Mouse (Mus musculus): ENCODE data around the gene Sirt7. TPM values are rescaled to one million over a fixed set of nuclear protein-coding genes. Genes with fewer than 3 reads are reported as not detected.
"Not testable (repeated sequence)": the region's sequence is repeated elsewhere in the genome, so short reads cannot be mapped to it uniquely, and the experiment has no call there.

Sirt7 gene
- polyA plus RNA-seq, 1 experiment from 2014 or later: 48.2 TPM

DNA sequence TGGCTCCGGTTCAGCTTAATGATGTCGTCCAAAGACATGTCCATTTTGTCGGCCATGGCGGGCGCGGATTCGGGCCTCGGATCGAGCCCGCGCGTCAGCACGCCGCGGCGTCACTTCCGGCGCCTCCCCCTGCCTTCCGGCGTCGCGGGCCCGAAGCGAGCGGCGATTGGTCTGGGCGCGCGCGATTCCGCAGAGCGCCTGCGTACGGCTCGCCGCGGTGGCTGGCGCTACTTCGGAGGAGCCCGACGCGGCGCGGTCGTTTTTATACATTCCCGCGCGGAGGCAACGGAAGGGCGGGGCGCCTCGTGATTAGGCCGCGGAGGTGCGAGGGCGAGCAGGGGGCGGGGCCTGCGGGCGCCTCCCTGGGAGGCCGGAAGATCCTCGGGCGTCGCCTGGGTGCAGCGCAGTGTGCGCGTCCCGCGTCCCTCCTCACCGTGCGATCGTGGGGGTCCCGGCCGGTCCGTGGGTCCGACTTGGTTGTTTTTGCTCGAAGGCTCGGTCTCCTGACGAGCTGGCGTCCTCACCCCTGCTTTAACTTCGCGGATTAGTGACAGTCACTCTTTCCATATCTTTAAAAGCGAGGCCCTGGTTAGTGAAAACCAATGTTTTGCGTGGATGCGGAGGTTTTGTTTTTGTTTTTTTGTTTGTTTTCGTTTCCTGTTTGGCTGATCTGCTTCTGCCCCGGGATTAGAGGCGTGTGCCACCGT, 26.6 kb downstream of the Sirt7 start, which contains the start of the genes Alyref and Anapc11:
Alyref (minus strand) TSS at position 83 of the 707 bp plus-strand sequence.
Anapc11 (plus strand) TSS at position 139 of the 707 bp plus-strand sequence.
- Histone ChIP-seq H3K4me3 (peak within 1 kb of the TSS; percentile 100), H3K4me2 (replicated peaks) (peak within 1 kb of the TSS; percentile 99), H3K9me3 (no peaks in the 10 kb centered on the region), H3K4me1 (peaks cover 30% of the 10 kb centered on the region), H3K27ac (replicated peaks) (peak within 1 kb of the TSS; percentile 86), H3K9ac (replicated peaks) (peak within 1 kb of the TSS; percentile 100), H3K36me3 (peaks cover 62% of the 10 kb centered on the region), H3K27me3 (no peaks in the 10 kb centered on the region)
- ATAC-seq (ENCODE audit: low FRiP score, low read depth): peak; percentile 97
- WGBS: under 1% methylated on average over 87 of the region's 88 CpGs

- ATAC-seq (ENCODE audit: low FRiP score, low read depth): peak; percentile 67; the same call in 1 of the 2 replicates
- Histone ChIP-seq H3K9me3 (no peaks in the 10 kb centered on the region), H3K4me3 (peak overlapping the region; percentile 100), H3K27ac (replicated peaks) (peak overlapping the region; percentile 86), H3K27me3 (no peaks in the 10 kb centered on the region), H3K36me3 (peaks cover 62% of the 10 kb centered on the region), H3K9ac (replicated peaks) (peak overlapping the region; percentile 100), H3K4me2 (replicated peaks) (peak overlapping the region; percentile 99), H3K4me1 (peaks cover 30% of the 10 kb centered on the region)
- WGBS: 5% methylated on average over 89 of the region's 99 CpGs
Observed at GRCm38 (mm10) chr11:120597240-120598235, 27.5 kb downstream of the Sirt7 start.

- H3K27ac ChIP-seq (replicated peaks): no peak overlapping the region
- no peak overlapping the region for H3K4me3 ChIP-seq
- WGBS: 95% methylated on average over 6 of the region's 6 CpGs
- H3K27me3 ChIP-seq: no peaks in the 10 kb centered on the region
- H3K4me2 ChIP-seq (replicated peaks): no peak overlapping the region
- H3K4me1 ChIP-seq: 0 out of 2 replicates have a peak, but pooled peaks cover 1% of the 10 kb centered on the region
- peaks cover 4% of the 10 kb centered on the region; the same call in 1 of the 2 replicates for H3K9me3 ChIP-seq
- no peak for ATAC-seq (ENCODE audit: low FRiP score, low read depth)
- H3K36me3 ChIP-seq: peaks cover 96% of the 10 kb centered on the region
- no peak overlapping the region for H3K9ac ChIP-seq (replicated peaks)
Observed at GRCm38 (mm10) chr11:120588531-120588930, 36.5 kb downstream of the Sirt7 start.

DNA sequence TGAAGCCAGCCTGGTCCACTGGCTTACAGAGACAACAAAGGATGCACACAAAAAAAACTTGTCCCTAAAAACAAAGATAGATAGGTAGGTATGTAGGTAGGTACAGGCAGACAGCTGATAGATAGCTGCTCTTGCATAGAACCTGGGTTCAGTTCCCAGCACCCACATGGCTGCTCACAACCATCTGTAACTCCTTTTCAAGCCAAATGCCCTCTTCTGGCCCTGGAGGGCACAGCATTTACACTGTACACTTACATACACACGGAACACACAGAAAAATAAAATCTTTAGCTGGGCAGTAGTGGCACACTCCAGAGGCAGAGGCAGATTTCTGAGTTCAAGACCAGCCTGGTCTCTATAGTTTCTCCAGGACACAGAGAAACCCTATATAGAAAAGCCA, 41.1 kb downstream of the Sirt7 start:
- peaks cover 62% of the 10 kb centered on the region for H3K36me3 ChIP-seq

DNA sequence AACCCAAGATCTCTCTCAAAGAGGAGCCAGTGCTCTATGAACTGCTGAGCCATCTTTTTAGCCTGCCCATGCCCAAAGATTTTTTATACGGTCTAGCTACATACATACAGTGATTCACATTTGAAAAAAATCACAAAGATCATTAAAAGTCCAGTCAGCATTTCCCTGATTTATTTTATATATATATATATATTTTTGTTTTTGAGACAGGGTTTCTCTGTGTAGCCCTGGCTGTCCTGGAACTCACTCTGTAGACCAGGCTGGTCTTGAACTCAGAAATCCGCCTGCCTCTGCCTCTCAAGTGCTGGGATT, 42.1 kb downstream of the Sirt7 start:
- H3K4me2 ChIP-seq (replicated peaks); H3K9me3 ChIP-seq; H3K9ac ChIP-seq (replicated peaks); H3K27ac ChIP-seq (replicated peaks); ATAC-seq (ENCODE audit: low FRiP score, low read depth); H3K4me3 ChIP-seq; H3K27me3 ChIP-seq: not testable (repeated sequence)
- H3K36me3 ChIP-seq: peaks cover 62% of the 10 kb centered on the region
- peaks cover 33% of the 10 kb centered on the region for H3K4me1 ChIP-seq
- 92% methylated on average over 2 of the region's 2 CpGs for WGBS

More for the DNA sequence above, 41.1 kb downstream of the Sirt7 start:
- Histone ChIP-seq H3K4me2 (replicated peaks) (no peak overlapping the region), H3K9ac (replicated peaks) (no peak overlapping the region), H3K4me1 (peaks cover 27% of the 10 kb centered on the region), H3K27me3 (no peaks in the 10 kb centered on the region), H3K27ac (replicated peaks) (no peak overlapping the region), H3K4me3 (no peak overlapping the region), H3K9me3 (peaks cover 4% of the 10 kb centered on the region; the same call in 1 of the 2 replicates)
- WGBS: 97% methylated on average over 1 of the region's 1 CpGs
- no peak for ATAC-seq (ENCODE audit: low FRiP score, low read depth)

DNA sequence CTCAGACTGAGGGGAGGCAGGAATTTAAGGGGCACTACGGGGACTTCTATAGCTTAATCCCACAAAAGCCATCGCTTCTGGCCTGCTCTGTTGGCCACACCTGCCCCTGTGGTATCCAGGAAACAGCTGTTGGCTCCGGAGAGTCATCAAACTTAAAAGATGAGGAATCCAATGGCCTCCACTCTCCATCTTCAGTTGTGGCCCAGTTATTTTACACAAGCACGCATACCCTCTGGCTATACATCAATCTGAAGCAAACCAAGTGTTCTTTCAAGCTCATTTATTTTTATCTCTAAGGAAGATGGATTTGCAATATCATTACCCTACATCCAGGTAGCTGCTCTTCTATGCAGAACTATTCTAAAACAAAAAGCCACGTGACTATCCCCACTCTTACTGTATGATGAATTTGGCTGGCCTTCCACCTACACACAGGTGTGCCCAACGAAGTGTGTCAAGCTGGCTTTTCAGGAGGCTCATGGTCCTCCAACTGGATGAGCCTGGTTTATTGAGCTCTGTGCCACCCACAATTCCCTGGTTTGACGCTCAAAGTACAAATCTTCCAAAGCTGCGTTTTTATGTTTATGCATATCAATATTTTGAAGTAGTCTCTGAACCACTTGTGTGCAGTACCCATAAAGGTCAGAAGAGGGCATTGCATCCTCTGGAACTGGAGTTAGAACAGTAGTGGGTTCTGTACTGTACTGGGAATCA, 42.6 kb downstream of the Sirt7 start:
- Histone ChIP-seq H3K9ac (replicated peaks) (peak overlapping the region; percentile 97), H3K4me1 (peaks cover 33% of the 10 kb centered on the region), H3K27ac (replicated peaks) (peak overlapping the region; percentile 93), H3K27me3 (no peaks in the 10 kb centered on the region), H3K36me3 (peaks cover 62% of the 10 kb centered on the region), H3K4me3 (peak overlapping the region; percentile 92), H3K9me3 (peaks cover 4% of the 10 kb centered on the region; the same call in 1 of the 2 replicates), H3K4me2 (replicated peaks) (peak overlapping the region; percentile 92)
- 74% methylated on average over 8 of the region's 8 CpGs for WGBS
- ATAC-seq (ENCODE audit: low FRiP score, low read depth): 0 out of 2 replicates have a peak, but pooled peaks have one; percentile 2

GRCm38 (mm10) chr11:120581490-120582267, 43.4 kb downstream of the Sirt7 start, which contains the start of gene Arhgdia:
TSS of gene Arhgdia (minus strand) at chr11:120581624.
- Histone ChIP-seq H3K9me3 (peaks cover 4% of the 10 kb centered on the region; the same call in 1 of the 2 replicates), H3K4me3 (peak within 1 kb of the TSS; percentile 92), H3K9ac (replicated peaks) (peak within 1 kb of the TSS; percentile 97), H3K4me1 (peaks cover 33% of the 10 kb centered on the region), H3K4me2 (replicated peaks) (peak within 1 kb of the TSS; percentile 92), H3K36me3 (peaks cover 58% of the 10 kb centered on the region), H3K27ac (replicated peaks) (peak within 1 kb of the TSS; percentile 93), H3K27me3 (no peaks in the 10 kb centered on the region)
- 4% methylated on average over 67 of the region's 75 CpGs for WGBS
- ATAC-seq (ENCODE audit: low FRiP score, low read depth): peak; percentile 72

DNA sequence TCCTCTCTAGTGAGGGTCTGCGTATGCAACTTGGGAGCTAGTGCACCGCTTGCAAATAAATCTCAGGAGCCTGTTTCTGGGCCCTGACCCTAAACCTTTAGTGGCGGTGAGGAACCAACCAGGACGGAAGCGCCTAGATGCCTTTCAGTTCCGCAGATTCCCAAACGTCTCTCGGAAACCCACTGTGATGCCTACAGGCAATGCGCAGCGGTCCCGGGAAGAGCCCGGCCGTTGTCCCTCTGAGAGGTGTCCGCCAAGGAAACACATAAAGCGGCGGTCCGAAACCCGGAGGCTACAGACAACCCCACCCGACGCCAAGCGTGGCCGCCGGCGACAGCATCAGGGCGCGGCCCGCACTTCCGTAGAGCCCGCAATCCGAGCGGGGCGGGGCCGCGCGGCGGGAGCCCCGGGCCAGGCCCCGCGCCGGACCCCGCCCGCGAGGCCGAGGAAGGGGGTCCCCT, 44.1 kb downstream of the Sirt7 start:
- Histone ChIP-seq H3K9ac (replicated peaks) (peak overlapping the region; percentile 97), H3K27ac (replicated peaks) (peak overlapping the region; percentile 93), H3K9me3 (peaks cover 4% of the 10 kb centered on the region; the same call in 1 of the 2 replicates), H3K27me3 (no peaks in the 10 kb centered on the region), H3K36me3 (peaks cover 50% of the 10 kb centered on the region), H3K4me2 (replicated peaks) (peak overlapping the region; percentile 92), H3K4me3 (peak overlapping the region; percentile 92), H3K4me1 (peaks cover 33% of the 10 kb centered on the region)
- under 1% methylated on average over 37 of the region's 44 CpGs for WGBS
- peak; percentile 60 for ATAC-seq (ENCODE audit: low FRiP score, low read depth)

- Histone ChIP-seq H3K4me2 (replicated peaks) (peak overlapping the region; percentile 92), H3K36me3 (peaks cover 43% of the 10 kb centered on the region), H3K27me3 (no peaks in the 10 kb centered on the region), H3K4me3 (peak overlapping the region; percentile 92), H3K9ac (replicated peaks) (peak overlapping the region; percentile 97), H3K27ac (replicated peaks) (peak overlapping the region; percentile 93), H3K4me1 (peaks cover 33% of the 10 kb centered on the region), H3K9me3 (peaks cover 4% of the 10 kb centered on the region; the same call in 1 of the 2 replicates)
- ATAC-seq (ENCODE audit: low FRiP score, low read depth): no peak
- 61% methylated on average over 7 of the region's 7 CpGs for WGBS
Observed at GRCm38 (mm10) chr11:120580190-120580589, 44.9 kb downstream of the Sirt7 start.

- peak; percentile 23; the same call in 1 of the 2 replicates for ATAC-seq (ENCODE audit: low FRiP score, low read depth)
- Histone ChIP-seq H3K4me3 (peak overlapping the region; percentile 92), H3K36me3 (peaks cover 39% of the 10 kb centered on the region), H3K9me3 (peaks cover 4% of the 10 kb centered on the region; the same call in 1 of the 2 replicates), H3K27me3 (no peaks in the 10 kb centered on the region), H3K27ac (replicated peaks) (peak overlapping the region; percentile 93), H3K4me1 (peaks cover 37% of the 10 kb centered on the region), H3K4me2 (replicated peaks) (peak overlapping the region; percentile 92), H3K9ac (replicated peaks) (peak overlapping the region; percentile 97; the same call in 1 of the 2 replicates)
- whole genome bisulfite sequencing: 67% methylated on average over 15 of the region's 15 CpGs
Observed at GRCm38 (mm10) chr11:120579316-120580107, 45.5 kb downstream of the Sirt7 start.

Data from midbrain, embryonic 12.5 days (tissue).